Mouse (Mus musculus) lung, postnatal 25 days (tissue): ENCODE data around the gene Tmco4.
A peak's percentile ranks its signal among the peaks of the same experiment; 100 is the strongest.

Experiments used
- DNase-seq: peaks from one replicate; pipeline ENCODE4 v3.0.0; 2022; ENCODE audit warnings: low spot score

Gene Tmco4

GRCm38 (mm10) chr4:139019413-139019812, 46.7 kb downstream of the Tmco4 start:
- no peak for DNase-seq

GRCm38 (mm10) chr4:139020385-139020784, 47.7 kb downstream of the Tmco4 start:
- no peak for DNase-seq

GRCm38 (mm10) chr4:139024379-139024778, 51.7 kb downstream of the Tmco4 start:
- DNase-seq: no peak

GRCm38 (mm10) chr4:139030675-139031074, 58.0 kb downstream of the Tmco4 start:
- DNase-seq: peak; percentile 7

GRCm38 (mm10) chr4:139032521-139032920, 59.8 kb downstream of the Tmco4 start:
- DNase-seq: no peak

- DNase-seq: no peak
Observed at GRCm38 (mm10) chr4:139033263-139034009, 60.7 kb downstream of the Tmco4 start.

GRCm38 (mm10) chr4:139034010-139034367, 61.3 kb downstream of the Tmco4 start:
- DNase-seq: no peak

GRCm38 (mm10) chr4:139034540-139034939, 61.9 kb downstream of the Tmco4 start:
- DNase-seq: no peak

GRCm38 (mm10) chr4:139034942-139035341, 62.3 kb downstream of the Tmco4 start:
- no peak for DNase-seq

- no peak for DNase-seq
Observed at GRCm38 (mm10) chr4:139035799-139036198, 63.1 kb downstream of the Tmco4 start.

GRCm38 (mm10) chr4:139037795-139038607, 65.3 kb downstream of the Tmco4 start:
- no peak for DNase-seq

- no peak for DNase-seq
Observed at GRCm38 (mm10) chr4:139040084-139040839, 67.6 kb downstream of the Tmco4 start.

- DNase-seq: no peak
Observed at GRCm38 (mm10) chr4:139042611-139043010, 69.9 kb downstream of the Tmco4 start.

GRCm38 (mm10) chr4:139043600-139043999, 70.9 kb downstream of the Tmco4 start:
- DNase-seq: no peak

- DNase-seq: no peak
Observed at GRCm38 (mm10) chr4:139044566-139044965, 71.9 kb downstream of the Tmco4 start.

- no peak for DNase-seq
Observed at GRCm38 (mm10) chr4:139046354-139046753, 73.7 kb downstream of the Tmco4 start.

- DNase-seq: no peak
Observed at GRCm38 (mm10) chr4:139048518-139048917, 75.8 kb downstream of the Tmco4 start.

- DNase-seq: no peak
Observed at GRCm38 (mm10) chr4:139052796-139053195, 80.1 kb downstream of the Tmco4 start.

GRCm38 (mm10) chr4:139053391-139053790, 80.7 kb downstream of the Tmco4 start:
- DNase-seq: no peak

GRCm38 (mm10) chr4:139054300-139054923, 81.7 kb downstream of the Tmco4 start:
- DNase-seq: no peak

GRCm38 (mm10) chr4:139055336-139055735, 82.6 kb downstream of the Tmco4 start:
- DNase-seq: no peak

GRCm38 (mm10) chr4:139055744-139056143, 83.1 kb downstream of the Tmco4 start:
- DNase-seq: no peak
